Mouse (Mus musculus): Measurements from ENCODE around the gene Olfr876. TPM values are rescaled to one million over a fixed set of nuclear protein-coding genes. Genes with fewer than 3 reads are reported as not detected.

The Olfr876 gene
- total RNA-seq (2017), result not detected in 2 replicates

GRCm38 (mm10) chr9:37802731-37803130 is at the start of gene Olfr876:
TSS of gene Olfr876 (plus strand) at chr9:37803031.
- no peak for ATAC-seq (replicated peaks; ENCODE audit: low read depth, poor library complexity, severe bottlenecking)

- ATAC-seq (replicated peaks; ENCODE audit: low read depth, poor library complexity, severe bottlenecking), result no peak
These were observed 41.1 kb upstream of the Olfr876 start for GRCm38 (mm10) chr9:37761728-37762127.

- peak; percentile 62; the same call in 1 of the 2 replicates for ATAC-seq (replicated peaks; ENCODE audit: low read depth, poor library complexity, severe bottlenecking)
These were observed 40.3 kb upstream of the Olfr876 start for GRCm38 (mm10) chr9:37762541-37762940.

- ATAC-seq (replicated peaks; ENCODE audit: low read depth, poor library complexity, severe bottlenecking), result no peak
These were observed 32.2 kb upstream of the Olfr876 start for GRCm38 (mm10) chr9:37770661-37771060.

- no peak for ATAC-seq (replicated peaks; ENCODE audit: low read depth, poor library complexity, severe bottlenecking)
These were observed 31.1 kb upstream of the Olfr876 start, which contains the start of gene Olfr875 for GRCm38 (mm10) chr9:37771759-37772158. TSS of gene Olfr875 (plus strand) at chr9:37771857.

GRCm38 (mm10) chr9:37782766-37783260 is 20.0 kb upstream of the Olfr876 start:
- 0 out of 2 replicates have a peak, but pooled peaks have one; percentile 32 for ATAC-seq (replicated peaks; ENCODE audit: low read depth, poor library complexity, severe bottlenecking)

- 0 out of 2 replicates have a peak, but pooled peaks have one; percentile 25 for ATAC-seq (replicated peaks; ENCODE audit: low read depth, poor library complexity, severe bottlenecking)
These were observed 19.1 kb upstream of the Olfr876 start for GRCm38 (mm10) chr9:37783394-37784387.

GRCm38 (mm10) chr9:37786411-37786810 is 16.4 kb upstream of the Olfr876 start:
- no peak for ATAC-seq (replicated peaks; ENCODE audit: low read depth, poor library complexity, severe bottlenecking)

- no peak for ATAC-seq (replicated peaks; ENCODE audit: low read depth, poor library complexity, severe bottlenecking)
These were observed 776 bp upstream of the Olfr876 start for GRCm38 (mm10) chr9:37802055-37802454.

GRCm38 (mm10) chr9:37807235-37807634 is 4.4 kb downstream of the Olfr876 start:
- peak; percentile 92 for ATAC-seq (replicated peaks; ENCODE audit: low read depth, poor library complexity, severe bottlenecking)

GRCm38 (mm10) chr9:37808456-37808855 is 5.6 kb downstream of the Olfr876 start:
- ATAC-seq (replicated peaks; ENCODE audit: low read depth, poor library complexity, severe bottlenecking), result peak; percentile 42; the same call in 1 of the 2 replicates

GRCm38 (mm10) chr9:37808976-37809375 is 6.1 kb downstream of the Olfr876 start:
- ATAC-seq (replicated peaks; ENCODE audit: low read depth, poor library complexity, severe bottlenecking), result no peak

- ATAC-seq (replicated peaks; ENCODE audit: low read depth, poor library complexity, severe bottlenecking), result no peak
These were observed 11.9 kb downstream of the Olfr876 start for GRCm38 (mm10) chr9:37814696-37815095.

GRCm38 (mm10) chr9:37829881-37830280 is 27.1 kb downstream of the Olfr876 start:
- ATAC-seq (replicated peaks; ENCODE audit: low read depth, poor library complexity, severe bottlenecking), result no peak

- ATAC-seq (replicated peaks; ENCODE audit: low read depth, poor library complexity, severe bottlenecking), result peak; percentile 94
These were observed 30.5 kb downstream of the Olfr876 start for GRCm38 (mm10) chr9:37833341-37833740.

- ATAC-seq (replicated peaks; ENCODE audit: low read depth, poor library complexity, severe bottlenecking), result no peak
These were observed 46.4 kb downstream of the Olfr876 start for GRCm38 (mm10) chr9:37849267-37849666.

GRCm38 (mm10) chr9:37853969-37854368 is 51.1 kb downstream of the Olfr876 start, which contains the start of gene Olfr877:
TSS of gene Olfr877 (plus strand) at chr9:37854269.
- no peak for ATAC-seq (replicated peaks; ENCODE audit: low read depth, poor library complexity, severe bottlenecking)

Data from common myeloid progenitor, adult 5-6 weeks (primary cell).